Mouse (Mus musculus) G1E (cell line): ENCODE results near the gene Rint1.

Source experiments
- CTCF ChIP-seq: IDR thresholded peaks from 2 replicates; pipeline ENCODE4 v1.5.1; 2012; ENCODE audit warnings: low read depth, low read length, inconsistent platforms, mixed read lengths
- GATA1 ChIP-seq: IDR thresholded peaks from 2 replicates; pipeline ENCODE4 v1.6.1; 2012; ENCODE audit warnings: borderline replicate concordance, low read length, inconsistent platforms, mixed read lengths
- GATA2 ChIP-seq: IDR thresholded peaks from 2 replicates; pipeline ENCODE4 v1.6.1; 2012; ENCODE audit warnings: low read depth, low read length, inconsistent platforms, borderline replicate concordance
- TAL1 ChIP-seq: conservative IDR thresholded peaks from 2 replicates; pipeline ENCODE4 v1.6.1; 2012; ENCODE audit warnings: low read depth, low read length, inconsistent platforms, mixed read lengths

GRCm38 (mm10) chr5:23826321-23827004 is 39.0 kb downstream of the Rint1 start:
- TF ChIP-seq GATA1 (no peak), CTCF (peak; percentile 74), GATA2 (no peak), TAL1 (no peak)
